Mouse (Mus musculus) bone marrow macrophage, adult 2 months (primary cell): Measurements from ENCODE around the gene Eepd1. TPM values are rescaled to one million over a fixed set of nuclear protein-coding genes. Genes with fewer than 3 reads are reported as not detected.
A peak's percentile ranks its signal among the peaks of the same experiment; 100 is the strongest.

Source experiments
- H3K27ac ChIP-seq: 2 replicates; pipeline ENCODE4 v1.5.1; 2012; ENCODE audit warnings: low read depth, low read length; ENCODE audit not compliant: insufficient read depth
- H3K4me1 ChIP-seq: 2 replicates; pipeline ENCODE4 v1.6.1; 2012; ENCODE audit warnings: low read length; ENCODE audit not compliant: control insufficient read depth, insufficient read depth
- H3K4me3 ChIP-seq: 2 replicates; pipeline ENCODE4 v1.5.1; 2012; ENCODE audit warnings: mild to moderate bottlenecking, low read length, moderate library complexity; ENCODE audit not compliant: insufficient read depth
- CTCF ChIP-seq: IDR thresholded peaks from 2 replicates; pipeline ENCODE4 v1.5.1; 2012; ENCODE audit warnings: low read depth, mild to moderate bottlenecking, low read length, moderate library complexity
- POLR2A ChIP-seq: IDR thresholded peaks from 2 replicates; pipeline ENCODE4 v1.6.1; 2012; ENCODE audit warnings: mild to moderate bottlenecking, low read depth, low read length, borderline replicate concordance
- polyA plus RNA-seq: library from polyadenylated mRNA; stranded (reverse); fragments of >200 nt; gene quantifications from 2 replicates; pipeline ENCODE4 v1.2.4, GENCODE M21; 2012; ENCODE audit not compliant: missing spikeins, insufficient read depth, insufficient read length

The Eepd1 gene
- polyA plus RNA-seq, 1 experiment: 26.6 TPM

GRCm38 (mm10) chr9:25499306-25499705 lies 18.0 kb downstream of the Eepd1 start:
- no peak overlapping the region for H3K4me3 ChIP-seq
- H3K27ac ChIP-seq: no peak overlapping the region
- TF ChIP-seq CTCF: no peak
- TF ChIP-seq POLR2A: no peak
- peaks cover 27% of the 10 kb centered on the region for H3K4me1 ChIP-seq

GRCm38 (mm10) chr9:25500031-25500430 lies 18.7 kb downstream of the Eepd1 start:
- TF ChIP-seq CTCF: no peak
- TF ChIP-seq POLR2A: no peak
- no peak overlapping the region for H3K4me3 ChIP-seq
- H3K27ac ChIP-seq: no peak overlapping the region
- H3K4me1 ChIP-seq: peaks cover 33% of the 10 kb centered on the region

- TF ChIP-seq POLR2A: no peak
- TF ChIP-seq CTCF: no peak
- Histone ChIP-seq H3K4me1 (peaks cover 80% of the 10 kb centered on the region), H3K27ac (peak overlapping the region; percentile 96), H3K4me3 (no peak overlapping the region)
Observed at GRCm38 (mm10) chr9:25508825-25509224, 27.5 kb downstream of the Eepd1 start.

- Histone ChIP-seq H3K27ac (peak overlapping the region; percentile 96), H3K4me3 (no peak overlapping the region; the same call in 1 of the 2 replicates), H3K4me1 (peaks cover 77% of the 10 kb centered on the region)
- TF ChIP-seq CTCF: no peak
- TF ChIP-seq POLR2A: no peak
Observed at GRCm38 (mm10) chr9:25510572-25510971, 29.2 kb downstream of the Eepd1 start.

GRCm38 (mm10) chr9:25513050-25513449 lies 31.7 kb downstream of the Eepd1 start:
- no peak overlapping the region for H3K27ac ChIP-seq
- H3K4me3 ChIP-seq: no peak overlapping the region
- peaks cover 81% of the 10 kb centered on the region for H3K4me1 ChIP-seq
- TF ChIP-seq POLR2A (no peak), CTCF (no peak)

- Histone ChIP-seq H3K4me3 (no peak overlapping the region), H3K4me1 (peaks cover 83% of the 10 kb centered on the region), H3K27ac (no peak overlapping the region)
- TF ChIP-seq POLR2A (no peak), CTCF (no peak)
Observed at GRCm38 (mm10) chr9:25513556-25513955, 32.2 kb downstream of the Eepd1 start.

- no peak overlapping the region for H3K4me3 ChIP-seq
- peaks cover 89% of the 10 kb centered on the region for H3K4me1 ChIP-seq
- H3K27ac ChIP-seq: no peak overlapping the region
- TF ChIP-seq CTCF (no peak), POLR2A (no peak)
Observed at GRCm38 (mm10) chr9:25516640-25517039, 35.3 kb downstream of the Eepd1 start.

GRCm38 (mm10) chr9:25517982-25518381 lies 36.6 kb downstream of the Eepd1 start:
- H3K4me3 ChIP-seq: no peak overlapping the region
- H3K27ac ChIP-seq: no peak overlapping the region
- TF ChIP-seq POLR2A: no peak
- no peak for TF ChIP-seq CTCF
- peaks cover 88% of the 10 kb centered on the region for H3K4me1 ChIP-seq

- H3K4me1 ChIP-seq: peaks cover 79% of the 10 kb centered on the region
- H3K4me3 ChIP-seq: 0 out of 2 replicates have a peak overlapping the region, but pooled peaks have one; percentile 1
- no peak for TF ChIP-seq POLR2A
- TF ChIP-seq CTCF: no peak
- peak overlapping the region; percentile 48 for H3K27ac ChIP-seq
Observed at GRCm38 (mm10) chr9:25519193-25519592, 37.8 kb downstream of the Eepd1 start.

GRCm38 (mm10) chr9:25520826-25521225 lies 39.5 kb downstream of the Eepd1 start:
- Histone ChIP-seq H3K27ac (no peak overlapping the region), H3K4me3 (no peak overlapping the region), H3K4me1 (peaks cover 66% of the 10 kb centered on the region)
- no peak for TF ChIP-seq POLR2A
- TF ChIP-seq CTCF: no peak

- no peak overlapping the region for H3K4me3 ChIP-seq
- TF ChIP-seq POLR2A: no peak
- TF ChIP-seq CTCF: no peak
- H3K4me1 ChIP-seq: peaks cover 65% of the 10 kb centered on the region
- H3K27ac ChIP-seq: no peak overlapping the region
Observed at GRCm38 (mm10) chr9:25521825-25522224, 40.5 kb downstream of the Eepd1 start.
